Mouse (Mus musculus) forelimb bud, embryonic 11.5 days (tissue): ENCODE results near the gene Pycr2.
"Not testable (repeated sequence)": the region's sequence is repeated elsewhere in the genome, so short reads cannot be mapped to it uniquely, and the experiment has no call there.

Source experiments
- DNase-seq: peaks from one replicate; pipeline ENCODE4 v3.0.0-alpha.2; 2012; ENCODE audit warnings: low read depth, low spot score

Pycr2 gene

GRCm38 (mm10) chr1:180904039-180904814 is at the start of gene Pycr2:
Pycr2 (plus strand) TSS chr1:180904293.
- peak; percentile 92 for DNase-seq

GRCm38 (mm10) chr1:180858763-180859162 is 45.3 kb upstream of the Pycr2 start:
- no peak for DNase-seq

GRCm38 (mm10) chr1:180860030-180860429 is 44.1 kb upstream of the Pycr2 start:
- DNase-seq = no peak

GRCm38 (mm10) chr1:180863606-180864005 is 40.5 kb upstream of the Pycr2 start:
- peak; percentile 40 for DNase-seq

GRCm38 (mm10) chr1:180866001-180866400 is 38.1 kb upstream of the Pycr2 start:
- DNase-seq = no peak

GRCm38 (mm10) chr1:180870122-180870650 is 33.9 kb upstream of the Pycr2 start:
- no peak for DNase-seq

- DNase-seq = peak; percentile 67
Measured at GRCm38 (mm10) chr1:180873861-180874484, 30.1 kb upstream of the Pycr2 start.

GRCm38 (mm10) chr1:180874615-180875014 is 29.5 kb upstream of the Pycr2 start:
- no peak for DNase-seq

- DNase-seq = no peak
Measured at GRCm38 (mm10) chr1:180875126-180875525, 29.0 kb upstream of the Pycr2 start.

- no peak for DNase-seq
Measured at GRCm38 (mm10) chr1:180877466-180877865, 26.6 kb upstream of the Pycr2 start.

GRCm38 (mm10) chr1:180881768-180882167 is 22.3 kb upstream of the Pycr2 start:
- DNase-seq = no peak

GRCm38 (mm10) chr1:180883731-180884130 is 20.4 kb upstream of the Pycr2 start:
- DNase-seq = no peak

GRCm38 (mm10) chr1:180884484-180884883 is 19.6 kb upstream of the Pycr2 start:
- DNase-seq = no peak

GRCm38 (mm10) chr1:180888556-180889042 is 15.5 kb upstream of the Pycr2 start:
- no peak for DNase-seq

- no peak for DNase-seq
Measured at GRCm38 (mm10) chr1:180889172-180889571, 14.9 kb upstream of the Pycr2 start.

GRCm38 (mm10) chr1:180889841-180890240 is 14.3 kb upstream of the Pycr2 start:
- DNase-seq = no peak

- no peak for DNase-seq
Measured at GRCm38 (mm10) chr1:180892808-180893207, 11.3 kb upstream of the Pycr2 start, which contains the start of gene Lefty2. Lefty2 (plus strand) TSS chr1:180893108.

- not testable (repeated sequence) for DNase-seq
Measured at GRCm38 (mm10) chr1:180894088-180894987, 9.8 kb upstream of the Pycr2 start.

GRCm38 (mm10) chr1:180901107-180901506 is 3.0 kb upstream of the Pycr2 start:
- peak; percentile 68 for DNase-seq

GRCm38 (mm10) chr1:180902915-180903314 is 1.2 kb upstream of the Pycr2 start:
- DNase-seq = no peak

- DNase-seq = no peak
Measured at GRCm38 (mm10) chr1:180903666-180904038, 441 bp upstream of the Pycr2 start.

GRCm38 (mm10) chr1:180904815-180905080 is 655 bp downstream of the Pycr2 start:
- DNase-seq = no peak
